Mouse (Mus musculus) kidney, adult 2 months (tissue): ENCODE results near the gene Dnah2. TPM values are rescaled to one million over a fixed set of nuclear protein-coding genes. Genes with fewer than 3 reads are reported as not detected.

Experiments
- DNase-seq: peaks from one replicate; pipeline ENCODE4 v3.0.0; 2021
- H3K27ac ChIP-seq: fragments of 200-500 bp; 2 replicates; pipeline ENCODE4 v1.5.1; 2012; ENCODE audit warnings: low read depth, low read length, control low read depth, inconsistent platforms; ENCODE audit not compliant: insufficient read depth
- H3K27me3 ChIP-seq: fragments of 200-500 bp; replicated peaks from 2 replicates; pipeline ENCODE4 v1.6.1; 2012; ENCODE audit warnings: mild to moderate bottlenecking, moderate library complexity, low read length, inconsistent platforms; ENCODE audit not compliant: control insufficient read depth, insufficient read depth
- H3K36me3 ChIP-seq: fragments of 200-500 bp; 2 replicates; pipeline ENCODE4 v1.6.1; 2012; ENCODE audit warnings: mild to moderate bottlenecking, moderate library complexity, low read length, inconsistent platforms; ENCODE audit not compliant: control insufficient read depth, insufficient read depth
- H3K4me1 ChIP-seq: fragments of 200-500 bp; 2 replicates; pipeline ENCODE4 v1.6.1; 2011; ENCODE audit warnings: low read length; ENCODE audit not compliant: control insufficient read depth, insufficient read depth
- H3K4me3 ChIP-seq: fragments of 200-500 bp; 2 replicates; pipeline ENCODE4 v1.5.1; 2011; ENCODE audit warnings: mild to moderate bottlenecking, low read depth, low read length, control low read depth; ENCODE audit not compliant: insufficient read depth
- CTCF ChIP-seq: fragments of 200-500 bp; conservative IDR thresholded peaks from 2 replicates; pipeline ENCODE4 v1.5.1; 2011; ENCODE audit warnings: low read depth, mild to moderate bottlenecking, control low read depth, low read length, moderate library complexity, mixed read lengths; ENCODE audit not compliant: insufficient read depth, insufficient read length
- POLR2A ChIP-seq: fragments of 200-500 bp; IDR thresholded peaks from one replicate; pipeline ENCODE4 v1.6.1; 2011; ENCODE audit warnings: low read depth, low read length, control low read depth
- WGBS: fragments of 180-500 bp; shearing (Covaris S2); methylation state at CpG from one replicate; pipeline ENCODE4 v1.1.7; 2018; 5-methylcytosine and 5-hydroxymethylcytosine counted together
- polyA plus RNA-seq: library from polyadenylated mRNA; depleted of rRNA; stranded (reverse); fragments of >200 nt; gene quantifications from 2 replicates; pipeline ENCODE4 v1.2.3, GENCODE M21; 2012

Gene Dnah2
- polyA plus RNA-seq, 1 experiment: 0.50 TPM

- TF ChIP-seq CTCF: no peak
- no peak for TF ChIP-seq POLR2A
- no peak overlapping the region for H3K4me3 ChIP-seq
- H3K4me1 ChIP-seq: no peaks in the 10 kb centered on the region; the same call in 1 of the 2 replicates
- WGBS: 92% methylated on average over 13 of the region's 13 CpGs
- peaks cover 1% of the 10 kb centered on the region; the same call in 1 of the 2 replicates for H3K36me3 ChIP-seq
- H3K27ac ChIP-seq: no peak overlapping the region
- H3K27me3 ChIP-seq: 0 out of 2 replicates have a peak, but pooled peaks cover 1% of the 10 kb centered on the region
- DNase-seq: no peak
Measured at GRCm38 (mm10) chr11:69563373-69563772, 14.5 kb upstream of the Dnah2 start.

- Histone ChIP-seq H3K4me3 (no peak overlapping the region), H3K27ac (no peak overlapping the region), H3K36me3 (peaks cover 1% of the 10 kb centered on the region; the same call in 1 of the 2 replicates), H3K27me3 (0 out of 2 replicates have a peak, but pooled peaks cover 1% of the 10 kb centered on the region), H3K4me1 (no peaks in the 10 kb centered on the region; the same call in 1 of the 2 replicates)
- 76% methylated on average over 16 of the region's 16 CpGs for WGBS
- no peak for DNase-seq
- TF ChIP-seq POLR2A: no peak
- no peak for TF ChIP-seq CTCF
Measured at GRCm38 (mm10) chr11:69560896-69561854, 12.3 kb upstream of the Dnah2 start.

GRCm38 (mm10) chr11:69559851-69560765 lies 11.2 kb upstream of the Dnah2 start, which contains the start of gene Efnb3:
Efnb3 (minus strand) TSS chr11:69560205.
- 0 out of 2 replicates have a peak, but pooled peaks cover 1% of the 10 kb centered on the region for H3K27me3 ChIP-seq
- peaks cover 1% of the 10 kb centered on the region; the same call in 1 of the 2 replicates for H3K36me3 ChIP-seq
- no peaks in the 10 kb centered on the region; the same call in 1 of the 2 replicates for H3K4me1 ChIP-seq
- H3K27ac ChIP-seq: no peak within 1 kb of the TSS
- TF ChIP-seq CTCF (no peak), POLR2A (no peak)
- DNase-seq: no peak
- WGBS: 5% methylated on average over 59 of the region's 59 CpGs
- peak within 1 kb of the TSS; percentile 27 for H3K4me3 ChIP-seq

GRCm38 (mm10) chr11:69559183-69559582 lies 10.3 kb upstream of the Dnah2 start:
- DNase-seq: no peak
- 0 out of 2 replicates have a peak, but pooled peaks cover 1% of the 10 kb centered on the region for H3K27me3 ChIP-seq
- H3K4me3 ChIP-seq: no peak overlapping the region
- H3K4me1 ChIP-seq: no peaks in the 10 kb centered on the region
- H3K36me3 ChIP-seq: peaks cover 1% of the 10 kb centered on the region; the same call in 1 of the 2 replicates
- whole genome bisulfite sequencing: 49% methylated on average over 5 of the region's 5 CpGs
- no peak overlapping the region for H3K27ac ChIP-seq
- TF ChIP-seq CTCF (no peak), POLR2A (no peak)

GRCm38 (mm10) chr11:69558756-69559155 lies 9.8 kb upstream of the Dnah2 start:
- Histone ChIP-seq H3K4me3 (no peak overlapping the region), H3K27ac (no peak overlapping the region), H3K36me3 (peaks cover 1% of the 10 kb centered on the region; the same call in 1 of the 2 replicates), H3K27me3 (0 out of 2 replicates have a peak, but pooled peaks cover 1% of the 10 kb centered on the region), H3K4me1 (no peaks in the 10 kb centered on the region)
- TF ChIP-seq CTCF (no peak), POLR2A (no peak)
- 39% methylated on average over 6 of the region's 6 CpGs for WGBS
- DNase-seq: peak; percentile 42

GRCm38 (mm10) chr11:69557381-69557958 lies 8.6 kb upstream of the Dnah2 start:
- Histone ChIP-seq H3K27me3 (0 out of 2 replicates have a peak, but pooled peaks cover 1% of the 10 kb centered on the region), H3K27ac (no peak overlapping the region), H3K36me3 (peaks cover 1% of the 10 kb centered on the region; the same call in 1 of the 2 replicates), H3K4me3 (no peak overlapping the region), H3K4me1 (no peaks in the 10 kb centered on the region)
- no peak for TF ChIP-seq POLR2A
- TF ChIP-seq CTCF: no peak
- 53% methylated on average over 14 of the region's 14 CpGs for WGBS
- no peak for DNase-seq
